Mouse (Mus musculus) c-Kit-positive CD71-positive TER-119-positive erythroid progenitor cells, embryonic 14.5 days (primary cell): ENCODE results near the gene Slc12a6.

Source experiments
- DNase-seq: peaks from one replicate; pipeline ENCODE4 v3.0.0-alpha.2; 2013; ENCODE audit warnings: low spot score

Gene Slc12a6

DNA sequence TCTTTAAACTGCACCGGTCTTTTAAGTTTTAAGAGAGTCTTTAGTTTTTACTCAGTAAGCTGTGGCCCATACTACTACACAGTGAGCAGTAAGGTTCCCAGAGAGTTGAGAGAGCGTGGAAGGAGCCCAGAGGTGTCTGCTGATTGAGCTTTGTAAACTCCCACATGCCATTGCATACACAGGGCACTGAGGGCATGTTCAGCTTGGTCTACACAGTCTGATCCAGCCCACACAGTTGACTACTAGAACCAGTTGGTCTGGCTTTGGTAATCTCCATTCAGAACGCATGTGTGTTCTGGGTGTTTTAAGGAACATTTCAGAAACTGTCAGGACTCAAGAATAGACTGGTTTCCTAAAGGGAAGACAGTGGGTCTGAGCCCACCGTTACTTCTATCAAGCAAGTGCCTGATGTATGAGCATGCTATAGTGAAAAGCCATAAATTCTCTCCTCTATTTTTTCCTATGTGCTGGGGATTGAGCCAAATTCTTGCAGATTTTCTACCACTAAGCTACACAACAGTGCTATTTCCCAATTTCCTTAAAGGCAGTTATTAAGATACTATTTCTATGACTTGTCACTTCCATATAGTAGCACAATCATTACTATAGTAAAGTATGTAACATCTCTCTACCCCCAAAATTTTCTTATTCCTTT lies 125.8 kb downstream of the Slc12a6 start:
- DNase-seq, result no peak

DNA sequence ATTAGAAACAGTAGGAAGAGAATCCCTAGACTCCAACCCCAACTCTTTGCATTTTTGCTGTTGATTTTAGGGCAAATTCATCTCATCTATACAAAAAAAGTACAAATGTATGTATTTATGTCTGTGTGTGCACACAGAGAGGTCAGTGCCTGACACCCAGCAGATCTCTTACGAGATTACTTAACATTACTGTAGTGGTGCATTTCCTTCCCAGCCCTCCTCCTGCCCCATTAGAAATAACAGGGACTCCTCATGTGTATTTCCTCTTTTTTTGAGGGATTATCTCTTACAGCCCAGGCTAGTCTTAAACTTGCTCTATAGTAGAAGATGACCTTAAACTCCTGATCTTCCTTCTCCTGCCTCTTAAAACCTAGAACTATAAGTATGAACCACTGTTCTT lies 127.1 kb downstream of the Slc12a6 start:
- DNase-seq, result no peak

DNA sequence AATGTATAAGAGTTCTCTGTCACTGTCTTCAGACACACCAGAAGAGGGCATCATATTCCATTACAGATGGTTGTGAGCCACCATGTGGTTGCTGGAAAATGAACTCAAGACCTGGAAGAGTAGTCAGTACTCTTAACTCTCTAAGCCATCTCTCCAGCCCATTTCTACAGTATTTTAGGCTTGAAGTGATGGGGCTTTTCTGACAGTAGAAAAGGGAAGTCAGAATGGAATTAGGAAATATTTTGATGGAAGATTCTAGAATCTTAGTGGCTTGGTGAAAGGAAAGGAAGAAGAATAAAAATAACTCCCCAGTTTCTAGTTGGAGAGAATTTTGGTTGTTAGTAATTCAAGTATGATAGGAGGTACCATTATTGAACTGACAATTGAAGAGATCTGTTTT lies 128.3 kb downstream of the Slc12a6 start:
- DNase-seq, result no peak

DNA sequence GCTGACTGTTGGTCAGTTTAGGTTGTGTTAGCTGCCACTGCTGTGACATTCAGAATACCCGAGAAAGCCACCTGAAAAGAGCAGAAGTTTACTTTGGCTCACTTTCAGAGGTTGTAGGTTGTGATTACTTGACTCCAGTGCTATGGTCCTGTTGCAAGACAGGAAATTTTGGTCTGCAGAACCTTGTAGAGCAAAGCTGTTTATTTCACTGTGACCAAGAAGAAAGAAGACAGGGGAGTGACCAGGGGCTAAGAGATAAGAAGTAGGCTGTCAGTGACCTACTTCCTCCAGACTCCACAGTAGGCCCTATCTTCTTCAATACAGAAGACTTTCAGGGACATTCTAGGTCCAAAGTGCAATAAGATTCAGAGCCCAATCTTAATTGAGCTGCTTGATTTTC lies 131.0 kb downstream of the Slc12a6 start:
- DNase-seq, result no peak

DNA sequence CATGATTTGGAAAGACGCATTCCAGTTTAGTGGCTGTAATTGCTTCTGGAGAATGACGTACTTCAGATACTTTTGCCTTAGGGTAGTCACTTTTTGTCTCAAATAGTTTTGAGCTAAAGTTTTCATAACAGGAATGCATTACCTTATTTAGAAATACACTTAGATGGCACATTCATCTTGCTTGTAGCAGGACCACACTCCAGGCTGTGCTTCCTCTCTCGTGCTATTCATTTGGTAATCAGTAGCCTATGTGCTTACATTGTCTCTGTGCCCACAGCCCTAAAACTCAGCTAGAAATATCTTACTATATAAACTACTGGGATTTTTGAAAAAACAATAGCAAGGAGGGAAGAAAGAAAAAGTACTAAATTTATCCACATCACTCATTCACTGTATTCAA lies 141.4 kb downstream of the Slc12a6 start:
- DNase-seq, result no peak
